Mouse (Mus musculus): ENCODE data around the gene Tspan1.
A peak's percentile ranks its signal among the peaks of the same experiment; 100 is the strongest.

The Tspan1 gene

GRCm38 (mm10) chr4:116167404-116167803 is at the start of gene Tspan1:
Gene Tspan1, minus strand, starts transcription at chr4:116167601.
- no peak for DNase-seq

GRCm38 (mm10) chr4:116217046-116217445 is 49.6 kb upstream of the Tspan1 start:
- peak; percentile 30 for DNase-seq

- no peak for DNase-seq
Observed at GRCm38 (mm10) chr4:116215895-116216605, 48.6 kb upstream of the Tspan1 start.

GRCm38 (mm10) chr4:116208891-116209290 is 41.5 kb upstream of the Tspan1 start:
- no peak for DNase-seq

- DNase-seq = no peak
Observed at GRCm38 (mm10) chr4:116206531-116206930, 39.1 kb upstream of the Tspan1 start.

- no peak for DNase-seq
Observed at GRCm38 (mm10) chr4:116204422-116204821, 37.0 kb upstream of the Tspan1 start.

GRCm38 (mm10) chr4:116198422-116198821 is 31.0 kb upstream of the Tspan1 start:
- DNase-seq = no peak

GRCm38 (mm10) chr4:116193583-116194383 is 26.4 kb upstream of the Tspan1 start:
- DNase-seq = peak; percentile 35

- no peak for DNase-seq
Observed at GRCm38 (mm10) chr4:116192286-116192835, 25.0 kb upstream of the Tspan1 start.

GRCm38 (mm10) chr4:116185083-116185482 is 17.7 kb upstream of the Tspan1 start:
- DNase-seq = no peak

GRCm38 (mm10) chr4:116182745-116183144 is 15.3 kb upstream of the Tspan1 start:
- no peak for DNase-seq

GRCm38 (mm10) chr4:116182079-116182478 is 14.7 kb upstream of the Tspan1 start:
- no peak for DNase-seq

GRCm38 (mm10) chr4:116177140-116177539 is 9.7 kb upstream of the Tspan1 start:
- no peak for DNase-seq

GRCm38 (mm10) chr4:116176543-116176988 is 9.2 kb upstream of the Tspan1 start:
- DNase-seq = peak; percentile 71

- DNase-seq = peak; percentile 49
Observed at GRCm38 (mm10) chr4:116175711-116176542, 8.5 kb upstream of the Tspan1 start.

- no peak for DNase-seq
Observed at GRCm38 (mm10) chr4:116175136-116175535, 7.7 kb upstream of the Tspan1 start.

- no peak for DNase-seq
Observed at GRCm38 (mm10) chr4:116174466-116175116, 7.2 kb upstream of the Tspan1 start.

GRCm38 (mm10) chr4:116173752-116174151 is 6.4 kb upstream of the Tspan1 start:
- DNase-seq = no peak

- no peak for DNase-seq
Observed at GRCm38 (mm10) chr4:116173072-116173471, 5.7 kb upstream of the Tspan1 start, which contains the start of the genes 1700042G07Rik and Gm49337. Gene 1700042G07Rik, plus strand, starts transcription at chr4:116173372. Gene Gm49337, plus strand, starts transcription at chr4:116173384.

GRCm38 (mm10) chr4:116169353-116169672 is 1.9 kb upstream of the Tspan1 start:
- DNase-seq = no peak

GRCm38 (mm10) chr4:116168617-116169352 is 1.4 kb upstream of the Tspan1 start:
- peak; percentile 71 for DNase-seq
